Mouse (Mus musculus) MEL (cell line): ENCODE results near the gene Rhobtb1. TPM values are rescaled to one million over a fixed set of nuclear protein-coding genes. Genes with fewer than 3 reads are reported as not detected.

Source experiments
- CHD2 ChIP-seq: IDR thresholded peaks from 2 replicates; pipeline ENCODE4 v1.6.1; 2011; ENCODE audit warnings: low read length, improper control_type of control experiment
- polyA plus RNA-seq, 2 experiments: library from polyadenylated mRNA; stranded (reverse) in 1 of 2; unstranded in 1 of 2; fragments of >175 nt in 1 of 2; fragments of >200 nt in 1 of 2; gene quantifications; 2 replicates each; pipeline versions ENCODE4 v1.2.1 to v1.2.4; 2012; ENCODE audit warnings: low replicate concordance in 2 of 2, low read depth in 1 of 2; ENCODE audit not compliant: insufficient read length in 2 of 2, insufficient read depth in 1 of 2, missing spikeins in 1 of 2
- total RNA-seq: library from RNA; depleted of rRNA; stranded (reverse); fragments of 300-350 nt; gene quantifications from 2 replicates; pipeline ENCODE4 v1.2.3, GENCODE M21; 2012; rRNA removed

The Rhobtb1 gene
- total and polyA plus RNA-seq, 3 experiments = not detected

DNA sequence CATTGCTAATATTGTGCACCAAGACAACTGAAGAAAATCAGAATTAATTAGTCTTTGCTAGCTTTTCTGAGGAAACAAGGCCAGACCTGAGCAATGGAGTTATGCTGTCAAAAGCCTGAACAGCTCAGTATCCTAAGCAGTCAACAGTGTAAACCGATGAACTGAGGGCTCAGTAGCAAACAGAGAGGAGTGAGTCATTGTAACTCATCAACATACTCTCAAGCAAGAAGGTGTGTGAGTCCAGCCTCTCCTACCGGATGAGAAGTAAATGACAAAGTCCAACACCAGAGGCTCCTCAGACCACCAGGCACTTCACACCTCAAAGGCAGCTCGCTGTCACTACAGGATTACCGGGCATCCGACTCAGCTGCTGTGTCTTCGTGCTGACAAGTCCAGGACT is 188.8 kb downstream of the Rhobtb1 start (continued):
- TF ChIP-seq CHD2 = no peak

Other genes starting within 250 kb of the Rhobtb1 start
- gene A930033H14Rik, start 61.7 kb downstream of the Rhobtb1 start, total RNA-seq = not detected in 2 replicates
- gene A930033H14Rik, start 61.7 kb downstream of the Rhobtb1 start, polyA plus RNA-seq = not detected
- gene Cdk1, start 201.5 kb downstream of the Rhobtb1 start, total RNA-seq = 311 and 333 TPM in 2 replicates
- 100 to 1,000 TPM; 223 to 562 TPM for gene Cdk1, start 201.5 kb downstream of the Rhobtb1 start, polyA plus RNA-seq
- gene Ank3, start 247.3 kb downstream of the Rhobtb1 start, total RNA-seq = 3.2 and 4.2 TPM in 2 replicates
- 1 to 10 TPM in 1 of 2 experiments, not detected in 1; 6.7 TPM for gene Ank3, start 247.3 kb downstream of the Rhobtb1 start, polyA plus RNA-seq